Mouse (Mus musculus): ENCODE results near the gene Sppl3.
"Not testable (repeated sequence)": the region's sequence is repeated elsewhere in the genome, so short reads cannot be mapped to it uniquely, and the experiment has no call there.

Gene Sppl3

GRCm38 (mm10) chr5:115037099-115037498 lies 26.2 kb downstream of the Sppl3 start:
- no peak for DNase-seq (ENCODE audit: low spot score)

GRCm38 (mm10) chr5:115040756-115041155 lies 29.8 kb downstream of the Sppl3 start:
- peak; percentile 13 for DNase-seq (ENCODE audit: low spot score)

- no peak for DNase-seq (ENCODE audit: low spot score)
Measured at GRCm38 (mm10) chr5:115043626-115044025, 32.7 kb downstream of the Sppl3 start.

- DNase-seq (ENCODE audit: low spot score): no peak
Measured at GRCm38 (mm10) chr5:115045146-115045677, 34.3 kb downstream of the Sppl3 start.

DNA sequence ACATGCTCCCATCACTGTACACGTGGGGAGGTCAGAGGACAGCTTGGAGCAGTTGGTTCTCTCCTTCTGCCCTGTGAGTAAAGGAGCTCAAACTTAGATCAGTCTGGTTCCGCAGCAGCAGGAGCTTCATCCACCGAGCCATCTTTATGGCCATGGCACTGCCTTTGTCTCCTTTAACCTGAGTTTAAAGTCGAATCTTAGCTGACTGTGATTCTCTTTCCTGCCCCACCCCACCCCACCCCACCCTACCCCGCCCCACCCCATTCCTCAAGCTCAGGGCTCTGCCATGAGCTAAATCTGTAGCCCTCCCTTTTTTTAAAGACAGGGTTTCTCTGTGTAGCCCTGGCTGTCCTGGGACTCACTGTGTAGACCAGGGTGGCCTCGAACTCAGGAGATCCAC lies 38.8 kb downstream of the Sppl3 start:
- DNase-seq (ENCODE audit: low spot score): no peak

DNA sequence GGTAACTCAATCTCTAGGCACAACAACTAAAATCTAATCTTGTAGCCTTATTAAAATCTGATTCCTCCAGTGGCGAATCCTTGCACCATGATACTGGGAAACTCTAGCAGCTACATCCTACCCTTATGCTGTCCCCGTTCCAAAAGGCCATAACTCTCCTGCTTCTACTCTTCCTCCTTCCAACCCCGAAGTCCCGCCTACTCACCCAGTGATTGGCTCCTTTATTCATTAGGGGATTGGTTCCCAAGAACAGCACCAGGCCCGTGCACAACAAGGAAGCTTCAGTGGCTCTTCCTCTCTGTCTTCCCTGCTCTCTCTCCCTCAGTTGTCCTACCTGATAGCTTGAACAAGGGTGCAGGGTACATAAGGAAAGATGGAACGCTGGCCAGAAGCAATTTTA lies 39.8 kb downstream of the Sppl3 start:
- DNase-seq (ENCODE audit: low spot score): no peak

GRCm38 (mm10) chr5:115052546-115052945 lies 41.6 kb downstream of the Sppl3 start:
- no peak for DNase-seq (ENCODE audit: low spot score)

GRCm38 (mm10) chr5:115053791-115054396 lies 43.0 kb downstream of the Sppl3 start:
- no peak for DNase-seq (ENCODE audit: low spot score)

DNA sequence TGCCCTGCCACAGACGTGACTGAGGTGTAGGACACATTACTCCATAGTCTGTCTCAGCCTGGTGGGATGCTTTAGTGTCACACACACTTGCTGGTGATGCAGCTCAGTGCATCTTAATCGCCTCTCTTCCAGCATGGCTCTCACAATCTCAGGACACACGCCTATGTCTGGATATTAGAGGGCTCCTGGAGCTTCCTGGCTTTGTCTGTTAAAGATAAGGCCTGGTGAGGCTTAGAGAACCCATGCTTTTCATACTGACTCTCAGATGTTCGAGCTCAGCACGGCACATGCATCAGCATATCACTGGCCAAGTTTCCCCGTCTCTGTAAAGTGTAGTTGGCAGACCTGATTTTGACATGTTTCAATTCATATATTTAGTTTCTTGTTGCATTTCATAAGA lies 44.5 kb downstream of the Sppl3 start:
- no peak for DNase-seq (ENCODE audit: low spot score)

- no peak for DNase-seq (ENCODE audit: low spot score)
Measured at GRCm38 (mm10) chr5:115057153-115057552, 46.2 kb downstream of the Sppl3 start.

DNA sequence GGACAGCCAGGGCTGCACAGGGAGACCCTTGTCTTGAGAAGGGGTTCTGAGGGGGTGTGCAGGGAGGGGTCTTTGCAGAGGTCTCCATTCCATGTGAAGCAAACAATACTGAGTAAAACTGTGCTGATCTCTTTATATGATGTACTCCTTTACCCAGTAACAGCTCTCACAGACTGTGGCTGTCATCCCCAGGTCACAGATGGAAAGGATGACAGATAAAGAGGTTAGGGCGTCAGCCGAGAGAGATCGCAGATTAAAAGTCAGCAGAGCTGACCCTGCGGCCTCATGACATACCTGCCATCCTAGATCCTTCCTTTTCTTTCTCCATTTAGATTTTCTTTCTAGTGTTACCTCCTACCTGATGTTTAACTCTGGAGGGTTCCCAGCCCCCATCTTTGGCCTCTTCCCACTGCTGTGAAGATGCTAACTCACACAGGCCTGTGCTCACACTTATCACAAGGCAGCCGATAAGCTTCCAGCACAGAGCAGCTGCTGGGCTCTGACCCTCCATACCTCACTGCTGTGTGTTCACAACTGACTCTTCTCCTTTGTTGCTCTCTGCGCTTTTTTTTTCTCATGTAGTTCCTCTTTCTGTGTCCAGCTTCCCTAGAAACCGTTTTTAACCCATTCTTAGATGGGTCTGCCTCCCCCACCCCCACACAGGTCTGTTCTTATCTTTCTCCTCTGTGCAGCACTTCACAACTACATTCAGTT lies 47.8 kb downstream of the Sppl3 start:
- DNase-seq (ENCODE audit: low spot score): no peak

DNA sequence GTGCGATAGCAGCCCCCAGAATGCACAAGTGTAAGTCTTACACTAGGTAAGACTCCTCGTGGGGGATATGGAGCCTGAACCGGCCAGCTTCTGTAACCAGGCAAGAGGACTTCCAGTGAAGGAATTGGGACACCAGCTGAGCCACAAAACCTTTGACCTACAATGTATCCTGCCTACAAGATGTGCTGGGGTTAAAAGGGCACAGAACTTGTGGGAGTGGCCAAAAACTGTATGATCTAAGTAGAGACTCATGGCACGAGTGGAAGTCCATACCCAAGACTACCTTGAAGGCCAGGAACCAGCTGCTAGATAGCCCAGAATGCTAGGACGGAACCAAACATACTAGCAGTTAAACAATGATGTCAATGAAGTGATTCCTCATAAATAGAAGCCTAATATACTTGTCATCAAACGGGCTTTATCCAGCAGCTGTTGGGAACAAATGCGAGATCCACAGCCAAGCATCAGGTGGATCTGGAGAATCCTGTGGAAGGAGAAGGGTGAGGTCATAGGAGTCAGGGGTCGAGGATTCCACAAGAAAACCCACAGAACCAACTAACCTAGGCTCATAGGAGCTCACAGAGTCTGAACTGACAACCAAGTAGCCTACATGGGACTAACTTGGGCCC lies 49.2 kb downstream of the Sppl3 start:
- DNase-seq (ENCODE audit: low spot score): no peak

- DNase-seq (ENCODE audit: low spot score): no peak
Measured at GRCm38 (mm10) chr5:115060977-115061376, 50.0 kb downstream of the Sppl3 start.

GRCm38 (mm10) chr5:115062566-115062965 lies 51.6 kb downstream of the Sppl3 start:
- DNase-seq (ENCODE audit: low spot score): no peak

DNA sequence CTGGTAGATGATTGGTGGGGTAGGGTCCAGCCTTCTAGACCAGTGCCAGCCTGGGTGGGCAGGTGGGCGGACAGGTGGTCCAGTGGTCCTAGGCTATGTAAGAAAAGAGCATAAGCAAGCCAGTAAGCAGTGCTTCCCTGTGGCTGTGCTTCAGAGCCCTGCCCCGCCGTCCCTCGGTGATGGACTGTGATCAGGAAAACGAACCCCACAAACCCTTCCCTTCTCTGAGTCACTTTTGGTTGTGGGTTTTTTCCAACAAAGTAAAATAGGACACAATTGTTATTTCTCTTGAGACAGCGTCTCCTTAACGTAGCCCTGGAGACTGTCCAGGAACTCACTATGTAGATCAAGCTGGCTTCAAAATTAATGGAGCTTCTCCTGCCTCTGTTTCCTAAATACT lies 52.5 kb downstream of the Sppl3 start:
- no peak for DNase-seq (ENCODE audit: low spot score)

GRCm38 (mm10) chr5:115066245-115066644 lies 55.3 kb downstream of the Sppl3 start:
- DNase-seq (ENCODE audit: low spot score): no peak

- no peak for DNase-seq (ENCODE audit: low spot score)
Measured at GRCm38 (mm10) chr5:115068671-115069421, 57.9 kb downstream of the Sppl3 start.

- no peak for DNase-seq (ENCODE audit: low spot score)
Measured at GRCm38 (mm10) chr5:115069611-115070010, 58.7 kb downstream of the Sppl3 start.

GRCm38 (mm10) chr5:115070457-115070856 lies 59.5 kb downstream of the Sppl3 start:
- DNase-seq (ENCODE audit: low spot score): no peak

- no peak for DNase-seq (ENCODE audit: low spot score)
Measured at GRCm38 (mm10) chr5:115071096-115071901, 60.4 kb downstream of the Sppl3 start.

- DNase-seq (ENCODE audit: low spot score): no peak
Measured at GRCm38 (mm10) chr5:115072143-115072542, 61.2 kb downstream of the Sppl3 start.

DNA sequence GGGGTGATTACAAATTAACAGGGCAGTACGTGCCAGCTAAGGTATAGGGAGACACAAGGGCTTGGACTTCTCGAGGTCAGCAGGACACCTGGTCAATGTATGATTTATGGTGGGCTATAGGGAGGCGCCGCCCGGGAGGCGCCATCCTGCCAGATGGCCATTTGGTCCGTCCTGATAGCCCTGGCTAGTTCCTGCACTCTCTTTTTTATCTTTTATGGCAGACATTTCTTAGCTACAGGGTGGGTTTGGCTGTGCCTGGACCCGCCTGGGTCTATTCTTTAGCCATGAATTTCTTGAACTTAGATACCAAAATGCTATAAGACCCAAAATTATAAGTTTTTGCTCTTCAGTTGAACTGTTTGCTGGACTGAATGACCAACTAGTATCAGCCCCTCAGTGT lies 62.4 kb downstream of the Sppl3 start:
- not testable (repeated sequence) for DNase-seq (ENCODE audit: low spot score)
